Mouse (Mus musculus) MEL (cell line): Measurements from ENCODE around the gene Krtcap2.

Experiments
- KAT2A ChIP-seq: conservative IDR thresholded peaks from 2 replicates; pipeline ENCODE4 v1.6.1; 2012; ENCODE audit warnings: low read depth, low read length, improper control_type of control experiment, inconsistent platforms
- RCOR1 ChIP-seq: IDR thresholded peaks from 2 replicates; pipeline ENCODE4 v1.6.1; 2012; ENCODE audit warnings: low read depth, mild to moderate bottlenecking, inconsistent platforms, low read length, improper control_type of control experiment
- USF1 ChIP-seq: IDR thresholded peaks from 2 replicates; pipeline ENCODE4 v1.6.1; 2014; ENCODE audit warnings: low read depth, mild to moderate bottlenecking, inconsistent platforms, low read length, improper control_type of control experiment, moderate library complexity
- USF2 ChIP-seq, 2 experiments: IDR thresholded peaks; 2 replicates each; pipeline ENCODE4 v1.6.1; 2011 to 2012; ENCODE audit warnings: improper control_type of control experiment in 2 of 2, low read length in 2 of 2, borderline replicate concordance in 1 of 2, inconsistent platforms in 1 of 2, low read depth in 1 of 2, mild to moderate bottlenecking in 1 of 2; ENCODE audit not compliant: insufficient read depth in 1 of 2
- ZNF384 ChIP-seq: IDR thresholded peaks from 2 replicates; pipeline ENCODE4 v1.6.1; 2012; ENCODE audit warnings: low read depth, mild to moderate bottlenecking, inconsistent platforms, low read length, improper control_type of control experiment

DNA sequence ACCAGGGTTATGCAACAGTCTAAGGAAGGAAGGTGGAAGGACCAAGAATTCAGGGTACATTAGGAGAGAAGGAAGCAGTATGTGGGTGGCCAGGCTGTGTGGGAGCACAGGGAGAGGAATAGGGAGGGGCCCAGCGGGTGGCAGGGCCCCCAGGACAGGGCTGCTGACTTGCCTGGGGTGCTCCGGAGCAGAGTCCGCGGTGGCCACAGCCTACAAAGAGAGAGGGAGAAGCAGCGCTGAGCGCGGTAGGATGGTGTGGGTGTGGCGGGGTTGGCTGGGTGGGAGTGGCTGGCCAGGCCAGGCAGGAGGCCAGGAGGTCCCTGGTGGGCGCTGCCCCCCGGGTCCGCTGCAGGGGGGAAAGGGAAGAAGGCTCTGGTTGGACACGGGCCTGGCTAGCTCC is 7.3 kb upstream of the Krtcap2 start:
- TF ChIP-seq KAT2A: no peak
- TF ChIP-seq USF1: no peak
- no peak for TF ChIP-seq RCOR1
- TF ChIP-seq ZNF384: no peak
- TF ChIP-seq USF2 (IDR thresholded peaks at IDR 0.05; ENCODE audit: borderline replicate concordance in 1 of 2, insufficient read depth in 1 of 2, low read depth in 1 of 2, low read length in 2 of 2): no peak
